Mouse (Mus musculus) mouse trophoblast stem cell (cell line): ENCODE results near the gene Sec22c.

Experiments
- in situ Hi-C, 2 experiments: fragments of 300-500 bp; cut with MseI, MboI; formaldehyde crosslinking; loops; 2 replicates in 1 of 2; 3 replicates in 1 of 2; pipeline ENCODE4 v1.15.1; 2025

The Sec22c gene

DNA sequence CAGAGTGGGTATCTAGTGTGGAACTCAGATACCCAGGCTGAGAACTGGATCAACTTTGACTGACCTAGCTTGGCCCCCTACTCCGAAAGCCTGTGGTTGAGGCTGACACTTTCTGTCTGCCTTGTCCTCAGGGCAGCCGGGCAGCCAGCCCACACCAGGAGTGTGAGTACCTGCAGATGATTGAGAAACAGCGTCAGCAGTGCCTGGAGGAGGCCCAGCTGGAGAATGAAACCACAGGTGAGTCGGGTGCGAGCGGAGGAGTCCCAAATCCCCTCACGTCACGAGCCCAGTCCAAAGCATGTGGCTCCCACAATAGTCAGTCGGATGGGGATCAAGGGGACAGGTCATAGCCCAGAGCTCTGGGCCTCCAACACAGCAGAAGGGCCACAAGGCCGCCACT, 51.6 kb downstream of the Sec22c start:
- in situ Hi-C loops: no loop called here

DNA sequence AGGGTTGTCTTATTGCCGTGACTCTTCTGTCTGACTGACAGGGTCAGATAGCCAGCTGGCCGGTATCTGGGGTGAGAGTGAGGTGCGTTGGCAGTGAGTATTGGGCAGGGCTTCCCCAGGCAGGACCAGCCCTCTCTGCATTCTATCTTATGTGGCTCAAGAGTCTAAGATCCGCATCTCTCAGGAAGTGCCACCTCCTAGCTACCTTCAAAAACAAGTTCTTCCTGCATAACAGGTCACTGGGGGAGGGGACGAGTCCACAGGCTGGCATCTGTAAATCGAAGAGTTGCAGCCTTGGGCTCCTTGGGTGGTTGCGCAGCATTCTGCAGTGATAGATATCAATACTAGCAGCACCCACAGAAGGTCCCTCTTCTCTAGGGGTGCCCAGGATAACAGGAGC, 58.3 kb downstream of the Sec22c start:
- in situ Hi-C loops: no loop called here

DNA sequence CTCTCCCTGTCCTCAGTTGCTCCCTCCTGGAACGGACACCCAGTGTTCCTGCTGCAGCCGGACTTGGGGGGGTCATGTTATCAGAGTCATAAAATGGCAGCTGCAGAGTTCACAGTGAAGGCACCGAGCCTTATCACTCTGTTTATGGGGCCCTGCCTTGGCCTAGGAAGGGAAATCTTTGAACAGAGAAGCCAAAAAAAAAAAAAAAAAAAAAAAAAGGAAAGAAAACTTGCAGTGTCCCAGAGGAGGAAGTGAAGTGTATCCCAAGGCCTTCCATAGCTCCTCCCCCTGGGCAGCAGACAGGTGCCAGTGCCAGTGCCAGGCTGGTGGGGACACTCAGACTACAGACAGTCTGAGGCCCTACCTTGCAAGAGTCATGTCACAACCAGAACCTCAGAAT, 60.4 kb downstream of the Sec22c start:
- in situ Hi-C loops: no loop called here

DNA sequence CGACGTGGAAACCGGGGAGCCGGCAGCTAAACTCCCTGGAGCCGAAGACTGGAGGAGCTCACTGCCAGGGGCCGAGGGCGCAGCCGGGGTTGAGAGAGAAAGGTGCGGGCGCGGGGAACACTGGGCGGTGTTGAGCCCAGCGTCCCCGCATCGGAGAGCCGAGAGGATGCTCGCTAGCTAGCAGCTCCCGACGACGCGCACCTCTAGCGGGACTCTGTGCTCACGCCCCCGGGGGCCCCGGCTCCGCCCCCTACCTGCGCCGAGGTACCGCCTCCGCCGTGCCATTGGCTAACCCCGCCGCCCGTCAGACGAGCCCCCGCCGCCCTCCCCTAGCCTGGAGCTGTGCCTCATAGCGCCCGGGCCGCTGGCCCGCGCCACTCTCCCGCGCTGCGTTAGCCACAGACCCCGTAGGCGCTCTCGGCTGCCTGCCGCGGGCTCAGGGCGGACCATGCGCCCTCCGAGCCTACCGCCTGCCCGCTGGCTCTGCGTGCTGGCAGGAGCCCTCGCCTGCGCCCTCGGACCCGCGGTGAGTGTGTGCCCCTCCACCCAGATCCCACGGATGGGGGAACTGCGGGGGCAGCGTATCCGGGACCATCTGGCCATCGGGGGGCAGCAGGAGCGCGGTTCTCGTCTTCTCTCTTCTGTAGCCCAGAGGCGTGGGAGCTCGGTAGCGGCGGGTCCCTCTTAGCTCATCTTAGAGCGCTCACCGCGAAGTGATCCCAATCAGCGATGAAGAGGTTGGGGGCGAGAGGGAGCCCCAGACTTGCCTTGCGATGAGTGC, 62.7 kb downstream of the Sec22c start, which contains the start of gene Vipr1:
Gene Vipr1, plus strand, starts transcription at position 316 of the 781 bp plus-strand sequence.
- in situ Hi-C loops: no loop called here

DNA sequence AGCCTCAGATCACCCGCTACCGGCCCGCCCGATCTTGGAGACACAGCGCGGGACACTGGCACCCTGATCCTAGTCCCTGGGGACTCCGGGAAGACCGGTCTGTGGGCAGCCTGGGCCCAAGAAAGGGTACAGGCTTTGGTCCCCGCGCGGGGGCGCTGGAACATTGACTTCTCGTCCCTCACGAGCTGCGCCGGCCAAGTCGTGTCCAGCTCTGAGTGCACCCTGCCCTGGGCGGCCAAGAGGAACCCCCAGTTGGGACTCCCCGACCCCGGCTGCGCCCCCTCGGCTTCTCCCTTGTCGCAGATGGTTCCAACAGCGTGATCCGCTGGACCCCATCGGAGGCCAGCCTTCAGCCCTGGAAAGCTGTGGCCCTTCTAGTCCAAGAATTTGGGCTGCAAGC, 63.3 kb downstream of the Sec22c start, which contains the start of gene Lyzl4:
Gene Lyzl4, minus strand, starts transcription at position 96 of the 400 bp plus-strand sequence.
- in situ Hi-C loops: no loop called here

DNA sequence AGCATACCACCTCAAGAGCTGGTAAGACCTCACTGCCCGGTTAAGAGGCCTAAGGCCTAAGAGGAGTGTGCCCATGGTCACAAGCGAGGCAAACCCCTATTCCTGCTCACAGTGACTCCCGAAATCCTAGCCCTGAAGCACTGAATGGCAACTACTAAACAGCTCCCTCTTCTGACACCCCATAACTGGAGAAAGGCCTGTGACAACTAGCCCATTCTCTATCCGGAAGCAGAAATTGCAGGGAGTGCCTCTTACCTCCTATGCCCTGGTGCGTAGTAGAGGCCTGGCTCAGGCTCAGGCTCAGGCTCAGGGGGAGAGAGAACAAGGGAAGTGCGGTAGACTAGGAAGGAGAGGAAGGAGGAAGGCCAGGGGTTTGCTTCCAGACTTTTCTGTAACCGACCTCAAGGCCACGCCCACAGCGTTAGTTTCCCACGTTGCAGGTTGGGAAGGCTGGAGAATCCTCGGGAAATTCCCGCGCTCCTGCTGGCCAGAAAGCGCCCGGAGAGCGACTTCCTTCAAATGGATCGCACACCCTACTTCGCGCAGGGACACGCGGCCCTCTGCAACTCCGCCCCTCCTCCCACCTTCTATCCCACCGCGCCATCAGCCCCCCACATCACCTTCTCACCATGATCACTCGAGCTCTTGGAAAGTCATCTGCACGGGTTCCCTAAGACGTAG, 63.9 kb downstream of the Sec22c start:
- in situ Hi-C loops: no loop called here

DNA sequence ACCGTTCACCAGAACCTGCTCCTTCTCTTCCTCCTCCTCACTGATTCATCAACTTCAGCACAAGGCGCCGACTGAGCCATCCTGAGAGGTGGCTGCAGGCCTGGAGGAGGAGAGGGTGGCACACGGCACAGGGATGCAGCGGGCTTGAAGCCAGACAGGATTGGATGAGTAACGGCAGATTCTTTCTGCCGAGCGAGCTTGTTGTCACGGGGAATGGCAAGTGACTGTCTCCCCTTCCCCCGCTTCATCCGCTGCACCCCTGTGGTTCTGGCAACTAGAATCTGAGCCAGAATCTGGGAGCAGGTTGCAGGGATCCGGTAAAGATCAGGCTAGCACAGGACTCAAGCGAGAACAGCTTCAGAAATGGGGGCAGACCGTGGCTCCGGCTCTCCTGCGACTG, 65.5 kb downstream of the Sec22c start:
- in situ Hi-C loops: no loop called here

DNA sequence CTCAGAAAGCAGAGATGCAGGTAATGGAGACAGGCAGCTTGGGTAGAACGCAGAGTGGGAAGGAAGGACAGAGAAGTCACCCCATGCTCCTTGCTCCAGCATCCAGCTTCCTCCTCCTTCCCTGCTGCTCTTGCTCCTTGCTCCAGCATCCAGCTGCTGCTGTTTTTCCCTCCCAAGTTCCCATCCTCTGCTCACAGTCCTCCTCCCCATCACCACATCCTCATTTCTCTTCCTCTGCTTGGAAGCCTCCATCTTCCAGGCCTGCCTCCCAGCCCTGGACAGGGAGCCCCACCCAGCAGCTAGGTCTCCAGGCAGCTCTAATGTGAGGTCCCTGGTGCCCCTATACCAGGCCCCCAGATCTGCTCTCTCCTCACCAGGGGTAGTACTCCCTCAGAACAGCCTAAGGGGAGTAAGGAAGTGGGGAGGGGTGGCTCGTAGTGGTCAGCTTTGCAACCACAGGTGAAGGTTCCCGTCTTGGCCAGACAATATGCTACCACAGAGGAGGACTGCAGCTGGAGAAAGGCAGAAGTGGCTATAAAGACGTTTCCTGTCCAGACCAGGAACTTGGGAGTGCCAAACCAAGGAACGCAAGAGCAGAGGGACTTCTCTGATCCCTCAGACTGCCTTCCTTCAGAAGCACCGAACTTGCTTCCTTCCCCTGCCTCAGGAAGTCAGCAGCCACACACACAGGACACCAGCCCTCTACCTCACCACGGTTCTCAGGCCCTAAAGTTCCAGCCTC, 69.3 kb downstream of the Sec22c start:
- in situ Hi-C loops: no loop called here

DNA sequence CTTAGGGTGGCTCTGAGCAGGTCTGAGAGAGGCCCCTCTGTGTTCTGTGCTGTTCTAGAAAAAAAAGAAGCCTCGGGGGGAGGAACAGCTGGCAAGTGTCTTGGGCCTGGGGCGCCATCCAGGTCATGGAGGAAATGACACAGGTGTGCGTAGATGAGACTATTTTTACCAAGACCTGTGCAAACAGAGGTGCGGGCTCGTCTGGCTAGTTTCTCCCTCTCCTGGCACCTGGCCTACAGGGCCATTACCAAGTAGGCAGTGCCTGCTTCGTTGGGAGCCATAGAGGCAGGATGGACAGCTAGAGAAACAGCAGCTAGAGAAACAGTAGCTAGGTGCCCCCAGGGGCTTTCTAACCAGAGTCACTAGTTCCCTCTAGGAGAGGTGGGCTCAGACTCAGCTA, 72.0 kb downstream of the Sec22c start:
- in situ Hi-C loops: no loop called here

DNA sequence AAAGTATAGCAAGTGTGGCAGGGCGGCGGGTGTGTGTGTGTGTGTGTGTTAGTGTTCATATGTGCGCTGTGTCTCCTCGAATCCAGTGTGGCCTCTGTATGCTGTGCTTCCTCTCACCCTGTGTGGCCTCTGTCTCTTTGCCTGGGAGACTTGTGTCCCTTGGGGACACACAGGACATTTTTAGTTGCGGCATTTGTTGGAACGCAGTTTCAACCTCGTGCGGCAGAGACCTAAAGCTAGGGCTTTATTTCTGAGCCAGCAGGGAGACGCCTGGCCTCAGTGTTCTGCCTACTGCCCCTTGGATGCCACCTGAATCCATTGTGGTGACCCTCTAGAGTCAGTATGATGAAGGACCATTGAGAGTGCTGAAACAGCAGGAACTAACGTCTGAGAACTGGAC, 72.4 kb downstream of the Sec22c start:
- in situ Hi-C loops: no loop called here

DNA sequence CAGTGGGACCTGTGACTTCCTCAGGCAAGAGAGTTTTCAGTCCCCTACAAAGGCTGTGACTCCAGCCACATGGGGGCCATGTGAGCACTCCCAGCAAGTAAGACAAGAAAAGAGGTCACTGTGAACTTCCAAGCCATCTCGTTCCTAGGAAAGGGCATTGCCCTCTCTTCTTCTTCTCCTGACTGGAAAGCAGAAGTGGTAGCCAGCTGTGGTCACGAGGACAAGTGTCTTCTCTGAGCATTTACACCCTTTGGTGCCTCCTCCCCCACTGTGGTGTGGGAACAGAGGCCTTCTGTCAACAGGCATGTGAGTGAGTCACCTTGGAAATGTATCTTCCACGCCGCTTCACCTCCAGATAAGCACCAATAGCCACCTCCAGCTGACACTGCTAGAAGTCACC, 73.3 kb downstream of the Sec22c start:
- in situ Hi-C loops: no loop called here

DNA sequence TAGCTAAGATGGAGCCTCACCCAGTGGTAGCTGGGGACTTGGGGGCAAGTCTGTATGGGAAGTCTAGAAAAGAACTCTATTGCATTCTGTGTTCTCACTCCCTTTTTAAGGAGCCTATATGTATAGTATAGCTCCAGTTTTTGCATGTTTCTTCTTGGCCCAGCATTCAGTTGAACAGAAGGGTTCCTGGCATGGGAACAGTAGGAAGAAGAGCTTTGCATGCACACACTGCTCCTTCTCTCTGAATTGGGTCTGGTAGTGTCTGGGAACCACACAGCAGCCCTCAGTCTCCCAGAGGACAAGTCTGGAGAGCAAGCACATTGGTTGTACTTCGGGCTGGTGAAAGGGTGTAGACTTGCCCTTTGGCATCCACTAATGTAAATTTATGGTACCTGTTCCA, 74.7 kb downstream of the Sec22c start:
- in situ Hi-C loops: no loop called here
